Mouse (Mus musculus): Measurements from ENCODE around the gene Itga6. TPM values are rescaled to one million over a fixed set of nuclear protein-coding genes. Genes with fewer than 3 reads are reported as not detected.
A peak's percentile ranks its signal among the peaks of the same experiment; 100 is the strongest.

The Itga6 gene
- polyA plus RNA-seq, 1 experiment from 2014 or later, result 32.1 TPM

- Histone ChIP-seq H3K9ac (ENCODE audit: low read depth, low read length) (no peak overlapping the region), H3K27me3 (replicated peaks; ENCODE audit: control insufficient read depth, insufficient read depth, low read length) (no peaks in the 10 kb centered on the region), H3K4me2 (replicated peaks; ENCODE audit: low read depth) (peak overlapping the region; percentile 4; the same call in 1 of the 2 replicates), H3K27ac (ENCODE audit: low read depth, low read length) (peak overlapping the region; percentile 60; the same call in 1 of the 2 replicates), H3K4me1 (replicated peaks; ENCODE audit: control insufficient read depth, insufficient read depth, low read length) (peaks cover 20% of the 10 kb centered on the region), H3K36me3 (ENCODE audit: control insufficient read depth, insufficient read depth) (no peaks in the 10 kb centered on the region), H3K4me3 (ENCODE audit: low read depth, low read length) (no peak overlapping the region), H3K9me3 (ENCODE audit: control insufficient read depth) (no peaks in the 10 kb centered on the region)
- no peak for TF ChIP-seq CTCF (IDR thresholded peaks at IDR 0.05; ENCODE audit: low read depth)
- WGBS, result 93% methylated on average over 11 of the region's 11 CpGs
- no peak for ATAC-seq
Measured at GRCm38 (mm10) chr2:71810010-71810409, 64.6 kb downstream of the Itga6 start.

DNA sequence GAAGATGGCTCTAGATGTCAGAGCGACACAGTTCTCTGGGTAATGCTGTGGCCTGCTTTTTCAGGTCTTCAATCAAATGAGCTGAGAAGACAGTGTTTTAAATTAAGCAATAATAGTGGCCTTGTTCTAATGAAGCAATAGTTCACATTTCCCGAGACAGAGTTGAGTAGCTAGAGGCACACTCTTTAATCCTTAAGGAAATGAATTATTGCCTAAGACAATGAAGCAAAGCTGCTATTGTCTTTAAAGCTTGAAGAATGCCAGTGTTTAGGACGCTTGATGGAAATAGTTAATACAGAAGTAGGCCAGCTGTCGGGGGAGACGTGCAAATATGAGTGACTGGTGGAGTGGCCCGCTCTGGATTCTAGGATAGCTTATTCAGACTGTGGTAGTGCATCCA is 65.5 kb downstream of the Itga6 start:
- no peak overlapping the region for H3K9ac ChIP-seq (ENCODE audit: low read depth, low read length)
- H3K4me3 ChIP-seq (ENCODE audit: low read depth, low read length), result no peak overlapping the region
- H3K4me1 ChIP-seq (replicated peaks; ENCODE audit: control insufficient read depth, insufficient read depth, low read length), result peaks cover 20% of the 10 kb centered on the region; the same call in 1 of the 2 replicates
- H3K9me3 ChIP-seq (ENCODE audit: control insufficient read depth), result no peaks in the 10 kb centered on the region
- H3K36me3 ChIP-seq (ENCODE audit: control insufficient read depth, insufficient read depth), result no peaks in the 10 kb centered on the region
- TF ChIP-seq CTCF (IDR thresholded peaks at IDR 0.05; ENCODE audit: low read depth), result no peak
- ATAC-seq, result no peak
- H3K4me2 ChIP-seq (replicated peaks; ENCODE audit: low read depth), result no peak overlapping the region
- WGBS, result 60% methylated on average over 6 of the region's 6 CpGs
- H3K27me3 ChIP-seq (replicated peaks; ENCODE audit: control insufficient read depth, insufficient read depth, low read length), result no peaks in the 10 kb centered on the region
- no peak overlapping the region for H3K27ac ChIP-seq (ENCODE audit: low read depth, low read length)

GRCm38 (mm10) chr2:71812221-71813021 is 67.0 kb downstream of the Itga6 start:
- no peak overlapping the region for H3K9ac ChIP-seq (ENCODE audit: low read depth, low read length)
- H3K4me3 ChIP-seq (ENCODE audit: low read depth, low read length), result no peak overlapping the region

DNA sequence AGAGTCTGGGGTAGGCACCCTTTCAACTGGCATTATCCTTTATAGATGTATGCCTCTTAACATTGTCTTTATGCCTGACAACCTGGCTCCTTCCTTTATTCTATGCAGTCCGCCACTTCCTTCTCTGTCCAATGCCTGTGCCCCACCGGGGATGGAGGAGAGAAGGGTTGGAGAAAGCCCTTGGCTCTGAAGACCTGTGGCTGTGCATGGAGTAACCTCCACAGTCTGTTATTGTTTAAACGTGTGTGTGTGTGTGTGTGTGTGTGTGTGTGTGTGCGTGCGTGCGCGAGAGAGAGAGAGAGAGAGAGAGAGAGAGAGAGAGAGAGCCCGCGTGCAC is 67.6 kb downstream of the Itga6 start:
- Histone ChIP-seq H3K4me1 (replicated peaks; ENCODE audit: control insufficient read depth, insufficient read depth, low read length) (peaks cover 20% of the 10 kb centered on the region; the same call in 1 of the 2 replicates), H3K9me3 (ENCODE audit: control insufficient read depth) (no peaks in the 10 kb centered on the region), H3K4me2 (replicated peaks; ENCODE audit: low read depth) (peak overlapping the region; percentile 49), H3K27me3 (replicated peaks; ENCODE audit: control insufficient read depth, insufficient read depth, low read length) (no peaks in the 10 kb centered on the region), H3K36me3 (ENCODE audit: control insufficient read depth, insufficient read depth) (no peaks in the 10 kb centered on the region), H3K9ac (ENCODE audit: low read depth, low read length) (no peak overlapping the region), H3K27ac (ENCODE audit: low read depth, low read length) (peak overlapping the region; percentile 86; the same call in 1 of the 2 replicates), H3K4me3 (ENCODE audit: low read depth, low read length) (no peak overlapping the region)
- 42% methylated on average over 3 of the region's 9 CpGs for WGBS
- peak; percentile 9; the same call in 1 of the 2 replicates for ATAC-seq
- no peak for TF ChIP-seq CTCF (IDR thresholded peaks at IDR 0.05; ENCODE audit: low read depth)

More at GRCm38 (mm10) chr2:71812221-71813021, 67.0 kb downstream of the Itga6 start:
- Histone ChIP-seq H3K36me3 (ENCODE audit: control insufficient read depth, insufficient read depth) (no peaks in the 10 kb centered on the region), H3K4me1 (replicated peaks; ENCODE audit: control insufficient read depth, insufficient read depth, low read length) (peaks cover 20% of the 10 kb centered on the region; the same call in 1 of the 2 replicates), H3K4me2 (replicated peaks; ENCODE audit: low read depth) (peak overlapping the region; percentile 49), H3K27me3 (replicated peaks; ENCODE audit: control insufficient read depth, insufficient read depth, low read length) (no peaks in the 10 kb centered on the region), H3K27ac (ENCODE audit: low read depth, low read length) (peak overlapping the region; percentile 86; the same call in 1 of the 2 replicates), H3K9me3 (ENCODE audit: control insufficient read depth) (no peaks in the 10 kb centered on the region)
- ATAC-seq, result peak; percentile 44
- peak; percentile 97 for TF ChIP-seq CTCF (IDR thresholded peaks at IDR 0.05; ENCODE audit: low read depth)
- 18% methylated on average over 12 of the region's 12 CpGs for WGBS

GRCm38 (mm10) chr2:71813371-71813770 is 68.0 kb downstream of the Itga6 start:
- Histone ChIP-seq H3K9ac (ENCODE audit: low read depth, low read length) (no peak overlapping the region), H3K4me1 (replicated peaks; ENCODE audit: control insufficient read depth, insufficient read depth, low read length) (peaks cover 20% of the 10 kb centered on the region; the same call in 1 of the 2 replicates), H3K27ac (ENCODE audit: low read depth, low read length) (peak overlapping the region; percentile 86), H3K4me3 (ENCODE audit: low read depth, low read length) (no peak overlapping the region), H3K36me3 (ENCODE audit: control insufficient read depth, insufficient read depth) (0 out of 2 replicates have a peak, but pooled peaks cover 4% of the 10 kb centered on the region), H3K27me3 (replicated peaks; ENCODE audit: control insufficient read depth, insufficient read depth, low read length) (no peaks in the 10 kb centered on the region), H3K4me2 (replicated peaks; ENCODE audit: low read depth) (peak overlapping the region; percentile 49), H3K9me3 (ENCODE audit: control insufficient read depth) (no peaks in the 10 kb centered on the region)
- WGBS, result 46% methylated on average over 7 of the region's 8 CpGs
- ATAC-seq, result peak; percentile 66
- TF ChIP-seq CTCF (IDR thresholded peaks at IDR 0.05; ENCODE audit: low read depth), result no peak

- Histone ChIP-seq H3K4me1 (replicated peaks; ENCODE audit: control insufficient read depth, insufficient read depth, low read length) (peaks cover 20% of the 10 kb centered on the region; the same call in 1 of the 2 replicates), H3K4me3 (ENCODE audit: low read depth, low read length) (no peak overlapping the region), H3K27ac (ENCODE audit: low read depth, low read length) (peak overlapping the region; percentile 86), H3K36me3 (ENCODE audit: control insufficient read depth, insufficient read depth) (0 out of 2 replicates have a peak, but pooled peaks cover 5% of the 10 kb centered on the region), H3K27me3 (replicated peaks; ENCODE audit: control insufficient read depth, insufficient read depth, low read length) (no peaks in the 10 kb centered on the region), H3K9ac (ENCODE audit: low read depth, low read length) (no peak overlapping the region), H3K9me3 (ENCODE audit: control insufficient read depth) (no peaks in the 10 kb centered on the region), H3K4me2 (replicated peaks; ENCODE audit: low read depth) (peak overlapping the region; percentile 49)
- peak; percentile 82 for ATAC-seq
- no peak for TF ChIP-seq CTCF (IDR thresholded peaks at IDR 0.05; ENCODE audit: low read depth)
- WGBS, result 12% methylated on average over 3 of the region's 3 CpGs
Measured at GRCm38 (mm10) chr2:71814016-71814415, 68.6 kb downstream of the Itga6 start.

Measured in intestine, postnatal 0 days (tissue).